Mouse (Mus musculus): ENCODE data around the gene Fbxw13.
"Not testable (repeated sequence)": the region's sequence is repeated elsewhere in the genome, so short reads cannot be mapped to it uniquely, and the experiment has no call there.

Fbxw13 gene

GRCm38 (mm10) chr9:109195875-109196274 is at the start of gene Fbxw13:
Gene Fbxw13, minus strand, starts transcription at chr9:109195975.
- DNase-seq (ENCODE audit: extremely low read depth, low read depth, low spot score): not testable (repeated sequence)

- no peak for DNase-seq (ENCODE audit: extremely low read depth, low read depth, low spot score)
Measured at GRCm38 (mm10) chr9:109234654-109235053, 38.9 kb upstream of the Fbxw13 start, which contains the start of gene Fbxw20. Gene Fbxw20, minus strand, starts transcription at chr9:109234754.

- no peak for DNase-seq (ENCODE audit: extremely low read depth, low read depth, low spot score)
Measured at GRCm38 (mm10) chr9:109218449-109218848, 22.7 kb upstream of the Fbxw13 start.

GRCm38 (mm10) chr9:109201347-109201746 is 5.6 kb upstream of the Fbxw13 start:
- DNase-seq (ENCODE audit: extremely low read depth, low read depth, low spot score): not testable (repeated sequence)

- no peak for DNase-seq (ENCODE audit: extremely low read depth, low read depth, low spot score)
Measured at GRCm38 (mm10) chr9:109200349-109200748, 4.6 kb upstream of the Fbxw13 start.

- DNase-seq (ENCODE audit: extremely low read depth, low read depth, low spot score): no peak
Measured at GRCm38 (mm10) chr9:109199353-109199752, 3.6 kb upstream of the Fbxw13 start.

GRCm38 (mm10) chr9:109177208-109177607 is 18.6 kb downstream of the Fbxw13 start:
- no peak for DNase-seq (ENCODE audit: extremely low read depth, low read depth, low spot score)

- DNase-seq (ENCODE audit: extremely low read depth, low read depth, low spot score): no peak
Measured at GRCm38 (mm10) chr9:109176301-109176700, 19.5 kb downstream of the Fbxw13 start.

GRCm38 (mm10) chr9:109167316-109167715 is 28.5 kb downstream of the Fbxw13 start:
- DNase-seq (ENCODE audit: extremely low read depth, low read depth, low spot score): no peak

GRCm38 (mm10) chr9:109161941-109162340 is 33.8 kb downstream of the Fbxw13 start, which contains the start of gene Fbxw21:
Gene Fbxw21, minus strand, starts transcription at chr9:109162041.
- no peak for DNase-seq (ENCODE audit: extremely low read depth, low read depth, low spot score)

GRCm38 (mm10) chr9:109140414-109140813 is 55.4 kb downstream of the Fbxw13 start:
- DNase-seq (ENCODE audit: extremely low read depth, low read depth, low spot score): not testable (repeated sequence)

- DNase-seq (ENCODE audit: extremely low read depth, low read depth, low spot score): no peak
Measured at GRCm38 (mm10) chr9:109130076-109130475, 65.7 kb downstream of the Fbxw13 start.

Data from fat pad, adult 2 months (tissue).